Mouse (Mus musculus) megakaryocyte, adult 5-6 weeks (primary cell): Measurements from ENCODE around the gene Ppia. TPM values are rescaled to one million over a fixed set of nuclear protein-coding genes. Genes with fewer than 3 reads are reported as not detected.
"Not testable (repeated sequence)": the region's sequence is repeated elsewhere in the genome, so short reads cannot be mapped to it uniquely, and the experiment has no call there.

ENCODE experiments used
- ATAC-seq: 2 replicates; pipeline ENCODE4 v1.8.0; 2016; ENCODE audit warnings: mild to moderate bottlenecking, inconsistent platforms; ENCODE audit not compliant: poor library complexity, severe bottlenecking
- total RNA-seq, 2 experiments: library from RNA; stranded (forward) in 1 of 2; stranded (reverse) in 1 of 2; fragments of 153-499, 151-499 nt in 1 of 2; fragments of 221-1000, 200-1000 nt in 1 of 2; gene quantifications; 2 replicates each; pipeline versions ENCODE4 v1.2.3 to v1.2.4; 2015 to 2017

Ppia gene
- total RNA-seq, 2 experiments from 2014 or later, result 1,607 to 3,784 TPM

GRCm38 (mm10) chr11:6403830-6404405 lies 11.3 kb upstream of the Ppia start:
- no peak for ATAC-seq

GRCm38 (mm10) chr11:6404699-6405566 lies 10.3 kb upstream of the Ppia start:
- no peak for ATAC-seq

GRCm38 (mm10) chr11:6405591-6406081 lies 9.6 kb upstream of the Ppia start:
- ATAC-seq, result 0 out of 2 replicates have a peak, but pooled peaks have one; percentile 24

- no peak for ATAC-seq
These were observed 8.7 kb upstream of the Ppia start for GRCm38 (mm10) chr11:6406251-6407161.

GRCm38 (mm10) chr11:6407162-6407621 lies 8.1 kb upstream of the Ppia start:
- no peak for ATAC-seq

GRCm38 (mm10) chr11:6410050-6410602 lies 5.1 kb upstream of the Ppia start:
- no peak for ATAC-seq

GRCm38 (mm10) chr11:6410755-6411154 lies 4.5 kb upstream of the Ppia start:
- ATAC-seq, result not testable (repeated sequence)

GRCm38 (mm10) chr11:6411684-6412083 lies 3.6 kb upstream of the Ppia start:
- ATAC-seq, result no peak

- ATAC-seq, result no peak
These were observed 2.0 kb upstream of the Ppia start for GRCm38 (mm10) chr11:6413264-6413663.

- ATAC-seq, result peak; percentile 81
These were observed 535 bp downstream of the Ppia start for GRCm38 (mm10) chr11:6415551-6416404.

- peak; percentile 62 for ATAC-seq
These were observed 1.3 kb downstream of the Ppia start for GRCm38 (mm10) chr11:6416405-6417034.

- no peak for ATAC-seq
These were observed 1.8 kb downstream of the Ppia start for GRCm38 (mm10) chr11:6417069-6417468.

- ATAC-seq, result no peak
These were observed 2.2 kb downstream of the Ppia start for GRCm38 (mm10) chr11:6417490-6417889.

- ATAC-seq, result no peak
These were observed 3.5 kb downstream of the Ppia start for GRCm38 (mm10) chr11:6418751-6419150.

- ATAC-seq, result not testable (repeated sequence)
These were observed 3.9 kb downstream of the Ppia start for GRCm38 (mm10) chr11:6419156-6419555.

- ATAC-seq, result no peak
These were observed 5.0 kb downstream of the Ppia start for GRCm38 (mm10) chr11:6420283-6420703.

GRCm38 (mm10) chr11:6420722-6421350 lies 5.6 kb downstream of the Ppia start:
- no peak for ATAC-seq

- ATAC-seq, result no peak
These were observed 14.9 kb downstream of the Ppia start for GRCm38 (mm10) chr11:6430186-6430585.

GRCm38 (mm10) chr11:6436442-6436841 lies 21.2 kb downstream of the Ppia start:
- ATAC-seq, result peak; percentile 82
